In the genomic region with DNA sequence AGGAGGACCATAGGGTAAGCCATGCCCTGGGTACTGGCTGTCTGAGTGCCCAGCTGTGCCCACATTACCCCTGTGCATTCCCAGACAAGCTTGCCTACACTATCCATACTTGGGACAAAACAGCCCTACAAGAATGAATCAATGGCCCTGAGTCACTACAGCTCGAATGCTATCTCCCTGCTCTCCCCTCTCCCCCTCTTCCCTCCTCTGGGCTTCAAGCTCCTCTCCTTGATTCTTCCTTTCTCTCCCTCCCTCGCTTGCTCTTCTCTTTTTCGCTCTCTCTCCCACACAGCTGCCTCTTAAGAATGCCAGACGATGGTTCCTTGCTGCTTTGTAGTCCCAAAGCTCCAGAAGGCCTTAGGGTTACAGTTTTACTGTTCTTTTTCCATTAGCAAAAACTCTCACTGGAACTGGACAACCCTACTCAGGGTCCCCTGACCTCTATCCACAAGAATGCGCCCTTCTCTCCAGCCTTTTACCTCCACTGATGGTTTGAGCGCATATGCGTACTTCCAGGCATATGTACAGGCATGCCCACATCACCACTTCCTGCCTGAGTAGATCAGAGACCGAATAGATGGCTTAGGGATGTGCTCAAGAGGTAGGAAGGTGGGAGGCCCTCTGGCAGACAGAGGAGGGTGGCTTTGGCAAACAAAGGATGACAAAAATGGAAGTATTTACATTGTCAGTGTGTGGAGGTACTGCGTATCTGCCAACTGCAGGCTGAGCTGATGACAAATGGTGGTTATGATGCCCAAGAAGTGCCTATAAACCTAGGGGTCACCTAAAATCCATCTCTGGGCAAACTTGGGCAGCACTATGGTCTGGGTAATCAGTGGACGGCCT, we compare ENCODE assay signal across 35 mouse cellular contexts. TPM values are rescaled to one million over a fixed set of nuclear protein-coding genes. Genes with fewer than 3 reads are reported as not detected.
A peak's percentile ranks its signal among the peaks of the same experiment; 100 is the strongest.
DNase-seq lines count a peak whose midpoint lies in the region; ATAC-seq and TF ChIP-seq lines count a peak whose summit lies in the region.
"Had no signal": no experiment of that assay in that cellular context is flagged by ENCODE, and none has a peak within 500 bp of the region (broad histone marks: within the 10 kb centered on the region; RNA-seq: fewer than 3 reads in every experiment).

No protein-coding gene starts in this region.

- no peak for TF ChIP-seq POLR2A in ES-Bruce4 (IDR thresholded peaks at IDR 0.05; ENCODE audit: insufficient read depth, low read length)
- no peak for TF ChIP-seq POLR2A in cortical plate, adult 2 months (IDR thresholded peaks at IDR 0.05; ENCODE audit: extremely low read depth, insufficient read depth, low read length)

- H3K4me2 ChIP-seq in midbrain, embryonic 13.5 days (replicated peaks) = no peak overlapping the region
- H3K4me2 ChIP-seq in midbrain, embryonic 14.5 days (ENCODE audit: low read length) = no peak overlapping the region
- no peak overlapping the region for H3K4me2 ChIP-seq in kidney, embryonic 16.5 days (replicated peaks; ENCODE audit: low read depth, low read length)
- H3K4me2 ChIP-seq: embryonic facial prominence, embryonic 13.5 days; forebrain, embryonic 12.5 days; heart, embryonic 11.5 days; hindbrain, embryonic 14.5 days; limb, embryonic 12.5 days; liver, embryonic 15.5 days; lung, embryonic 15.5 days; midbrain, embryonic 12.5 days; neural tube, embryonic 13.5 days had no signal

- no peak overlapping the region for H3K4me3 ChIP-seq in midbrain, embryonic 13.5 days (replicated peaks)
- H3K4me3 ChIP-seq in midbrain, embryonic 14.5 days (replicated peaks; ENCODE audit: low read depth, low read length) = no peak overlapping the region
- no peak overlapping the region for H3K4me3 ChIP-seq in ES-Bruce4 (ENCODE audit: low read depth, low read length)
- H3K4me3 ChIP-seq in cortical plate, adult 2 months (ENCODE audit: insufficient read depth, low read length) = no peak overlapping the region
- no peak overlapping the region for H3K4me3 ChIP-seq in kidney, embryonic 16.5 days (ENCODE audit: low read length)
- H3K4me3 ChIP-seq: embryonic facial prominence, embryonic 13.5 days; forebrain, embryonic 12.5 days; limb, embryonic 12.5 days; liver, embryonic 15.5 days; lung, embryonic 15.5 days; midbrain, embryonic 12.5 days; neural tube, embryonic 13.5 days had no signal

- peaks cover 45% of the 10 kb centered on the region for H3K4me1 ChIP-seq in midbrain, embryonic 13.5 days (replicated peaks)
- H3K4me1 ChIP-seq in midbrain, embryonic 14.5 days (ENCODE audit: control insufficient read depth, insufficient read depth, low read length) = peaks cover 33% of the 10 kb centered on the region
- no peaks in the 10 kb centered on the region for H3K4me1 ChIP-seq in ES-Bruce4 (ENCODE audit: control insufficient read depth, insufficient read depth, low read length)
- peaks cover 17% of the 10 kb centered on the region for H3K4me1 ChIP-seq in cortical plate, adult 2 months (ENCODE audit: control insufficient read depth, insufficient read depth, low read length)
- no peaks in the 10 kb centered on the region for H3K4me1 ChIP-seq in kidney, embryonic 16.5 days (ENCODE audit: insufficient read depth, low read length)
- H3K4me1 ChIP-seq: liver, embryonic 15.5 days had no signal

- 0 out of 2 replicates have a peak overlapping the region, but pooled peaks have one; percentile 79 for H3K27ac ChIP-seq in midbrain, embryonic 13.5 days
- H3K27ac ChIP-seq in midbrain, embryonic 14.5 days (replicated peaks; ENCODE audit: low read depth, low read length) = no peak overlapping the region
- H3K27ac ChIP-seq in ES-Bruce4 (ENCODE audit: insufficient read depth, low read length) = peak overlapping the region; percentile 58
- peak overlapping the region; percentile 22; the same call in 1 of the 2 replicates for H3K27ac ChIP-seq in cortical plate, adult 2 months (ENCODE audit: insufficient read depth, low read length)
- H3K27ac ChIP-seq in kidney, embryonic 16.5 days (ENCODE audit: low read length) = no peak overlapping the region
- H3K27ac ChIP-seq: embryonic facial prominence, embryonic 13.5 days; hindbrain, embryonic 14.5 days; limb, embryonic 12.5 days; liver, embryonic 15.5 days; lung, embryonic 15.5 days; midbrain, embryonic 12.5 days had no signal

- H3K9me3 ChIP-seq in midbrain, embryonic 13.5 days = no peaks in the 10 kb centered on the region
- no peaks in the 10 kb centered on the region for H3K9me3 ChIP-seq in midbrain, embryonic 14.5 days (ENCODE audit: control insufficient read depth, low read length)
- no peaks in the 10 kb centered on the region for H3K9me3 ChIP-seq in ES-Bruce4 (replicated peaks; ENCODE audit: control insufficient read depth, insufficient read depth, low read length, poor library complexity, severe bottlenecking)
- no peaks in the 10 kb centered on the region for H3K9me3 ChIP-seq in kidney, embryonic 16.5 days (ENCODE audit: low read length)
- H3K9me3 ChIP-seq: embryonic facial prominence, embryonic 13.5 days; forebrain, embryonic 12.5 days; limb, embryonic 12.5 days; liver, embryonic 15.5 days; lung, embryonic 15.5 days; midbrain, embryonic 12.5 days; neural tube, embryonic 13.5 days had no signal

- DNase-seq in frontal cortex, postnatal 10 days (ENCODE audit: low spot score in 2 of 2) = no peak
- DNase-seq in midbrain, embryonic 14.5 days = no peak
- DNase-seq: adrenal gland, postnatal 10 days; cerebellum, adult 11 months; cerebellum, adult 9-10 months; cerebellum, postnatal 36 days; embryo, embryonic 11 days; forebrain, postnatal 0 days; gastrocnemius, postnatal 25 days; heart, adult 11 months; heart, postnatal 36 days; kidney, adult 9 months; kidney, postnatal 14 days; retina, postnatal 1 day; right cerebral cortex, postnatal 25 days; spleen, adult 18-20 months; thymus, postnatal 14 days had no signal

- ATAC-seq in frontal cortex, adult (ENCODE audit: low TSS enrichment) = peak; percentile 43; the same call in 1 of the 2 replicates
- ATAC-seq in midbrain, embryonic 13.5 days = no peak
- ATAC-seq in midbrain, embryonic 14.5 days (ENCODE audit: low FRiP score, low TSS enrichment) = no peak
- no peak for ATAC-seq in erythroblast, adult 5-6 weeks (replicated peaks; ENCODE audit: low FRiP score, poor library complexity, severe bottlenecking)
- ATAC-seq in kidney, embryonic 16.5 days (ENCODE audit: low FRiP score, low TSS enrichment) = no peak
- ATAC-seq: forebrain, postnatal 0 days; intestine, postnatal 0 days had no signal

- TF ChIP-seq EP300 in ES-Bruce4 (IDR thresholded peaks at IDR 0.05; ENCODE audit: insufficient read depth, low read depth, low read length) = no peak

- H3K27me3 ChIP-seq in midbrain, embryonic 13.5 days = no peaks in the 10 kb centered on the region
- no peaks in the 10 kb centered on the region for H3K27me3 ChIP-seq in midbrain, embryonic 14.5 days (ENCODE audit: control insufficient read depth, insufficient read depth, low read length)
- H3K27me3 ChIP-seq in ES-Bruce4 (ENCODE audit: control insufficient read depth, insufficient read depth, low read length, poor library complexity, severe bottlenecking) = no peaks in the 10 kb centered on the region
- no peaks in the 10 kb centered on the region for H3K27me3 ChIP-seq in kidney, embryonic 16.5 days (ENCODE audit: insufficient read depth, low read length)
- H3K27me3 ChIP-seq: embryonic facial prominence, embryonic 13.5 days; limb, embryonic 12.5 days; liver, embryonic 15.5 days; lung, embryonic 15.5 days; neural tube, embryonic 13.5 days had no signal

- TF ChIP-seq CTCF in ES-Bruce4 (IDR thresholded peaks at IDR 0.05; ENCODE audit: low read depth, low read length) = no peak
- no peak for TF ChIP-seq CTCF in cortical plate, adult 2 months (IDR thresholded peaks at IDR 0.05; ENCODE audit: extremely low read depth, insufficient read depth, low read length)

- no peak overlapping the region for H3K9ac ChIP-seq in midbrain, embryonic 13.5 days (replicated peaks)
- H3K9ac ChIP-seq in midbrain, embryonic 14.5 days (replicated peaks; ENCODE audit: low read length) = no peak overlapping the region
- H3K9ac ChIP-seq in ES-Bruce4 (ENCODE audit: low read depth, poor library complexity, severe bottlenecking) = no peak overlapping the region
- H3K9ac ChIP-seq in kidney, embryonic 16.5 days (replicated peaks; ENCODE audit: low read length) = no peak overlapping the region
- H3K9ac ChIP-seq: embryonic facial prominence, embryonic 13.5 days; forebrain, embryonic 12.5 days; forebrain, postnatal 0 days; hindbrain, embryonic 14.5 days; limb, embryonic 12.5 days; liver, embryonic 15.5 days; lung, embryonic 15.5 days; midbrain, embryonic 12.5 days; neural tube, embryonic 13.5 days had no signal

- WGBS in midbrain, embryonic 13.5 days = 78% methylated on average over 10 of the region's 10 CpGs
- WGBS in midbrain, embryonic 14.5 days = 82% methylated on average over 10 of the region's 10 CpGs
- 68% methylated on average over 10 of the region's 10 CpGs for WGBS in kidney, embryonic 16.5 days

- no peaks in the 10 kb centered on the region for H3K36me3 ChIP-seq in midbrain, embryonic 13.5 days
- H3K36me3 ChIP-seq in midbrain, embryonic 14.5 days (ENCODE audit: control insufficient read depth, insufficient read depth, low read length) = no peaks in the 10 kb centered on the region
- H3K36me3 ChIP-seq in ES-Bruce4 (ENCODE audit: control insufficient read depth, insufficient read depth, low read length, poor library complexity, severe bottlenecking) = no peaks in the 10 kb centered on the region
- H3K36me3 ChIP-seq in kidney, embryonic 16.5 days (ENCODE audit: insufficient read depth, low read length) = no peaks in the 10 kb centered on the region
- H3K36me3 ChIP-seq: embryonic facial prominence, embryonic 13.5 days; forebrain, embryonic 12.5 days; limb, embryonic 12.5 days; liver, embryonic 15.5 days; lung, embryonic 15.5 days; midbrain, embryonic 12.5 days; neural tube, embryonic 13.5 days had no signal

RNA-seq across cellular contexts. Expression of a gene that starts 51.9 kb away (rescaled TPM):
- 2.9 and 5.2 TPM in 2 replicates for polyA plus RNA-seq in midbrain, embryonic 13.5 days (2015; fragmentation: Nextera tagmentation; extraction: Ambion mirVana)
- polyA plus RNA-seq in midbrain, embryonic 14.5 days (2014; fragmentation: Nextera tagmentation; extraction: Ambion mirVana) = 10.5 and 21.2 TPM in 2 replicates
- 2.2 and 3.8 TPM in 2 replicates for polyA plus RNA-seq in ES-Bruce4 (2011; ENCODE audit: insufficient read depth, insufficient read length, low read depth, missing spikeins)
- polyA plus RNA-seq in cortical plate, adult 2 months (2012; rRNA removed) = 130 and 143 TPM in 2 replicates
- total RNA-seq in erythroblast, adult 5-6 weeks (2015; ENCODE audit: low replicate concordance) = not detected in 2 replicates
- not detected in 2 replicates for total RNA-seq in erythroblast, adult 5-6 weeks (2017; ENCODE audit: low replicate concordance)
- polyA plus RNA-seq in kidney, embryonic 16.5 days (2015; fragmentation: Nextera tagmentation; extraction: Ambion mirVana) = 1.0 and 1.5 TPM in 2 replicates
- total RNA-seq: megakaryocyte progenitor cell, adult 5-6 weeks had no signal
- polyA plus RNA-seq: liver, adult 2 months; liver, embryonic 15.5 days had no signal

Comparison
In these comparisons a context has a peak if more than half of its experiments do, and no peak if none do; other contexts are left out.
1. H3K27ac ChIP-seq: peak in midbrain, embryonic 13.5 days (single experiment), ES-Bruce4 (single experiment) and cortical plate, adult 2 months (single experiment); none in midbrain, embryonic 14.5 days (single experiment) and kidney, embryonic 16.5 days (single experiment).